In the genomic region with DNA sequence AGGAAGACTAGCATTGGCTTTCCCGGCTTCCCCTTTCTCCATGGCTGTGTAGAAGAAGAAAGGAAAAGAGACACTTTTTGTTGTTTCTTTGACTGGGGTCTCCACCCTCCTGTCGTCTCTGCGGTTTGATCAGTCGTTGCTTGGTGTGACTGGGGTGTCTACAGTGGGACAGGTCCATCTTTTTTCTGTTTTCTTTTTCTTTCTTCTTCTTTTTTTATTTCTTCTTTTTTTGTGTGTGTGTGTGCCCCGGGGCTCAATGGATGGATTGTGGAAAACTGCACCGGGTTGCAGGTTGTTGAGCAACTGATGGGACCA, we compare ENCODE assay signal across 7 mouse cellular contexts. TPM values are rescaled to one million over a fixed set of nuclear protein-coding genes. Genes with fewer than 3 reads are reported as not detected.
DNase-seq lines count a peak whose midpoint lies in the region; ATAC-seq and TF ChIP-seq lines count a peak whose summit lies in the region.

No protein-coding gene starts in this region.

- peak overlapping the region; percentile 96 for H3K9ac ChIP-seq in forebrain, postnatal 0 days
- H3K9ac ChIP-seq in liver, embryonic 14.5 days (replicated peaks), result no peak overlapping the region

- H3K27ac ChIP-seq in spleen, adult 2 months (ENCODE audit: insufficient read depth, low read length), result no peak overlapping the region; the same call in 1 of the 2 replicates
- H3K27ac ChIP-seq in forebrain, postnatal 0 days (ENCODE audit: low read depth, low read length), result peak overlapping the region; percentile 98
- no peak overlapping the region for H3K27ac ChIP-seq in liver, embryonic 14.5 days

- no peaks in the 10 kb centered on the region for H3K9me3 ChIP-seq in forebrain, postnatal 0 days (ENCODE audit: low read length)
- H3K9me3 ChIP-seq in liver, embryonic 14.5 days (ENCODE audit: control insufficient read depth, low read length), result no peaks in the 10 kb centered on the region

- H3K4me3 ChIP-seq in spleen, adult 2 months (ENCODE audit: extremely low read depth, insufficient read depth, insufficient read length), result peak overlapping the region; percentile 51; the same call in 1 of the 2 replicates
- H3K4me3 ChIP-seq in forebrain, postnatal 0 days (ENCODE audit: low read depth, low read length), result peak overlapping the region; percentile 89
- H3K4me3 ChIP-seq in liver, embryonic 14.5 days (ENCODE audit: insufficient read depth in 1 of 2, low read depth in 2 of 2, low read length in 2 of 2), result peak overlapping the region; percentile 39 to 50; a peak in 3 of 4 replicates

- no peaks in the 10 kb centered on the region; the same call in 1 of the 2 replicates for H3K4me1 ChIP-seq in spleen, adult 2 months (ENCODE audit: control insufficient read depth, insufficient read depth, insufficient read length)
- peaks cover 15% of the 10 kb centered on the region for H3K4me1 ChIP-seq in forebrain, postnatal 0 days (ENCODE audit: insufficient read depth)
- H3K4me1 ChIP-seq in liver, embryonic 14.5 days (replicated peaks; ENCODE audit: control insufficient read depth in 2 of 2, insufficient read depth in 2 of 2, low read length in 1 of 2), result no peaks in the 10 kb centered on the region

- DNase-seq in spleen, adult 2 months (ENCODE audit: low read depth in 1 of 2, low spot score in 2 of 2), result no peak
- DNase-seq in spleen, adult 12 weeks (ENCODE audit: low spot score), result no peak
- DNase-seq in forebrain, postnatal 0 days, result no peak
- DNase-seq in liver, embryonic 14.5 days (ENCODE audit: low read depth in 3 of 3, low spot score in 3 of 3), result no peak
- no peak for DNase-seq in cerebellum, postnatal 14 days
- DNase-seq in thymus, postnatal 14 days, result no peak

- no peaks in the 10 kb centered on the region for H3K36me3 ChIP-seq in spleen, adult 2 months (ENCODE audit: control insufficient read depth, insufficient read depth, low read length)
- no peaks in the 10 kb centered on the region for H3K36me3 ChIP-seq in forebrain, postnatal 0 days (ENCODE audit: insufficient read depth)
- no peaks in the 10 kb centered on the region for H3K36me3 ChIP-seq in liver, embryonic 14.5 days (replicated peaks; ENCODE audit: control insufficient read depth, insufficient read depth, low read depth)

- ATAC-seq in forebrain, postnatal 0 days, result no peak
- no peak for ATAC-seq in liver, embryonic 14.5 days (ENCODE audit: insufficient read depth)
- ATAC-seq in granulocyte monocyte progenitor cell, adult 5-6 weeks (replicated peaks; ENCODE audit: poor library complexity, severe bottlenecking), result no peak

- H3K27me3 ChIP-seq in spleen, adult 2 months (ENCODE audit: control insufficient read depth, insufficient read depth, low read length), result peaks cover 14% of the 10 kb centered on the region
- H3K27me3 ChIP-seq in forebrain, postnatal 0 days (ENCODE audit: insufficient read depth, low read length), result no peaks in the 10 kb centered on the region
- H3K27me3 ChIP-seq in liver, embryonic 14.5 days (ENCODE audit: control insufficient read depth, insufficient read depth, low read length), result peaks cover 40% of the 10 kb centered on the region

- TF ChIP-seq EP300 in liver, embryonic 14.5 days (IDR thresholded peaks at IDR 0.05; ENCODE audit: low read depth), result no peak

- H3K4me2 ChIP-seq in forebrain, postnatal 0 days (ENCODE audit: low read depth), result peak overlapping the region; percentile 66
- peak overlapping the region; percentile 56 for H3K4me2 ChIP-seq in liver, embryonic 14.5 days (ENCODE audit: low read depth)

- TF ChIP-seq POLR2A in spleen, adult 2 months (IDR thresholded peaks at IDR 0.05; ENCODE audit: low read depth, low read length), result no peak

- TF ChIP-seq CTCF in spleen, adult 2 months (IDR thresholded peaks at IDR 0.05; ENCODE audit: extremely low read depth, insufficient read depth, insufficient read length, insufficient replicate concordance), result no peak
- no peak for TF ChIP-seq CTCF in forebrain, postnatal 0 days (IDR thresholded peaks at IDR 0.05; ENCODE audit: low read depth)
- TF ChIP-seq CTCF in liver, embryonic 14.5 days (IDR thresholded peaks at IDR 0.05; ENCODE audit: low read depth), result no peak

- 3% methylated on average over 6 of the region's 6 CpGs for WGBS in spleen, adult 2 months
- 0% methylated on average over 6 of the region's 6 CpGs for WGBS in forebrain, postnatal 0 days
- 2% methylated on average over 6 of the region's 6 CpGs for WGBS in liver, embryonic 14.5 days (ENCODE audit: insufficient replicate concordance)

RNA-seq across cellular contexts. Expression of a gene that starts 1.0 kb away (rescaled TPM):
- polyA plus RNA-seq in spleen, adult 2 months (2012; rRNA removed), result 2.5 and 2.8 TPM in 2 replicates
- 127 and 174 TPM in 2 replicates for total RNA-seq in forebrain, postnatal 0 days (2014; rRNA removed)
- polyA plus RNA-seq in forebrain, postnatal 0 days (2015; fragmentation: Nextera tagmentation; extraction: Ambion mirVana), result 22.5 and 39.2 TPM in 2 replicates
- 0.50 and 0.61 TPM in 2 replicates for polyA plus RNA-seq in liver, embryonic 14.5 days (2012; rRNA removed)
- 0.63 and 0.85 TPM in 2 replicates for polyA plus RNA-seq in liver, embryonic 14.5 days (2014; fragmentation: Nextera tagmentation; extraction: Ambion mirVana)
- not detected in 2 replicates for total RNA-seq in granulocyte monocyte progenitor cell, adult 5-6 weeks (2014; fragmentation: Nextera tagmentation)
- not detected in 2 replicates for total RNA-seq in granulocyte monocyte progenitor cell, adult 5-6 weeks (2017)
